Mouse (Mus musculus): ENCODE measurements around the gene Fam69a.

- no peak for TF ChIP-seq CTCF (IDR thresholded peaks at IDR 0.05; ENCODE audit: extremely low read depth, insufficient read length, insufficient replicate concordance, low read depth, low read length)
- no peak for TF ChIP-seq POLR2A (IDR thresholded peaks at IDR 0.05; ENCODE audit: low read depth, low read length)
These were observed 9.1 kb downstream of the Fam69a start for GRCm38 (mm10) chr5:107977640-107978288.

Measured in small intestine, adult 2 months (tissue).